Mouse (Mus musculus) lung, adult 2 months (tissue): ENCODE measurements around the gene Naa40.

ENCODE experiments used
- CTCF ChIP-seq: fragments of 200-500 bp; IDR thresholded peaks from 2 replicates; pipeline ENCODE4 v1.5.1; 2011; ENCODE audit warnings: mild to moderate bottlenecking, low read length, control low read depth; ENCODE audit not compliant: insufficient read depth
- POLR2A ChIP-seq: fragments of 200-500 bp; IDR thresholded peaks from 2 replicates; pipeline ENCODE4 v1.6.1; 2011; ENCODE audit warnings: low read depth, mild to moderate bottlenecking, control low read depth, low read length, borderline replicate concordance; ENCODE audit errors: extremely low read depth

GRCm38 (mm10) chr19:7217926-7218267 is 23.1 kb downstream of the Naa40 start:
- TF ChIP-seq CTCF (no peak), POLR2A (no peak)
